Mouse (Mus musculus) right cerebral cortex, postnatal 25 days (tissue): ENCODE measurements at regions not wholly inside any gene's neighbourhood (a gene's known extent, or its start where the extent isn't known, plus 50 kb on each side); places are given as distances from the start of the nearest gene placed in this dataset.

Source experiments
- DNase-seq: peaks from one replicate; pipeline ENCODE4 v3.0.0; 2022

DNA sequence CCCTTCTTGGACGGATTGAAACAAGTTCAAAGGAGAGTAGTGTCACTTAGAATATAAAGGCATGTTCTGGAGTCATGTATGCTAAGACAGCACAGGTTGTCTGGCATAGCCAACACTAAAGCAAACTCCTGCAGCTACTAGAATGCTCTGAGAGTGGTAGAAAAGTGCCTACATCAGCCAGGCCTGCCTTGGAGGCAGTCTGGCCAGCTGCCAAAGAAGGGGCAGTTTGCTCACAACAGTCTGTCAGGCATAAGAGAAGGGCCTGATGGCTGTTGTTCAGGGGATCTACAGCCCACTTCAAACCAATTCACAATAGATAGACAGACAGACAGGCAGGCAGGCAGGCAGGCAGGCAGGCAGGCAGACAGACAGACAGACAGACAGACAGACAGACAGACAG lies 136.5 kb upstream of the Dap start:
- DNase-seq: no peak

DNA sequence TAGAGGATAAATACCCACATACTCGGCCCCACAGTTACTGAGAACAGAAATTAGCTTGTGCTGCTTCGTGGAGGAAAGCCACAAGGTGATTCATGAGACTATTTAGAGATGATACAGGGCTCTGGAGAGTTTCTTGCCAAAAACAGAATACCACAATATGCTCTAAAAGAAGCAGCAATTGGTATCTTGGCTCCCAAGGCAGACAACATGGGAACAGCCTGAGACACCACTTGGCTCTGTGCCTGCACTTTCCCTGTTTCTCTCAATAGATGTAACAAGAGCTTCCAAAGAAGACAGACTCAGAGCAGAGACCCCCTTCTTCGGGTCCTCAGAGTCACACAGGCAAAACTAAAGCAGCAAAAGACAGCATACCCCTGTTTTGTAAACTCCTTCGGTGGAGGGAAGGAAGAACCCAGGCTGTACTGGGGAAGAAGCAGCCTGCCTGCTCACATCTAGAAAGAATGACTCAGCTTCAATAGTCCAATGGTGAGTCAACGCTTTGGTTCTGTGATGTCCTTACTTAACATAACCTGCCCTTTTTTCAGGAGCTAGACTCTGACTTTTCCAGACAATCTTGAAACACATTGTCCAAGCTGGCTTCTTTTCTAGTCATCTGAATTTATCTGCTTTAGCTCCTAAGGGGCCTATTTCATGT lies 132.1 kb upstream of the Dap start:
- peak; percentile 79 for DNase-seq

DNA sequence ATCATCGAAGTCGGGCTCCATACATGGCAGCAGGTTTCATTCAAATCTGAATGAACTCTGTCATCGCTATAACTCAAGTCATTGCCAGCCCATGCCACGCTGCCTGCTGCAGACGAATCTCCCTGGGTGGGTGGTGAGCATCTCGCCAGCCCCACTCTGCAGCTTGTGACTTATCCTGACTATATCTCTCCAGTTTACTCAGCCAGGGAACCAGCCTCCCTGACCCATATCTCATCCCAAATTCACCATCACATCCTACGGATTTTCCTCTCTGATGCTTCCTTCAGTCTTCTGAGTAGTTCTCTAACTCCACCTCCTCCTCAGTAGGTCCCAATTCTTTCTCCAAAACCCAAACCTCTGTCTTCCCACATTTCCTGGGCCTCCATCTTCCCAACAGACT lies 127.9 kb upstream of the Dap start:
- no peak for DNase-seq

GRCm38 (mm10) chr15:31097301-31097700 lies 126.8 kb upstream of the Dap start:
- no peak for DNase-seq

DNA sequence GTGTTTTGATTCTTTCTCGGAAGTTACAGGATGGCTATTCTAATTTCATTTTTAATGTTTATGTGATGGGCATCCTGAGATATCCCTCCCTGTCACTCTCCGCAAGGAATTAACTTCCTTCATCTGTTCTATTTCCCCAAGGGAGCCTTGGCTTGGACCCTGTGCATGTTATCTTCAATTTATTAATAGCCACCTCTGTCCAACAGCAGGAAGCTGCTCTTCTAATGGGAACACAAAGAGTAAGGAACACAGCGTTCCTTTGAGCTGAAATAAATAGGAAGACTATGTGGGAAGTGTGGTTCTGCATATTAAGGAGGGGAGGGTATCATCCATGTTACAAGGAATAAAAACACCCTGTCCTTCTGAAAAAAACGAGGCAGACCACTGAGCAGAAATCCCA lies 119.4 kb upstream of the Dap start:
- no peak for DNase-seq

- DNase-seq: no peak
These were observed 117.2 kb upstream of the Dap start for GRCm38 (mm10) chr15:31106907-31107306.

DNA sequence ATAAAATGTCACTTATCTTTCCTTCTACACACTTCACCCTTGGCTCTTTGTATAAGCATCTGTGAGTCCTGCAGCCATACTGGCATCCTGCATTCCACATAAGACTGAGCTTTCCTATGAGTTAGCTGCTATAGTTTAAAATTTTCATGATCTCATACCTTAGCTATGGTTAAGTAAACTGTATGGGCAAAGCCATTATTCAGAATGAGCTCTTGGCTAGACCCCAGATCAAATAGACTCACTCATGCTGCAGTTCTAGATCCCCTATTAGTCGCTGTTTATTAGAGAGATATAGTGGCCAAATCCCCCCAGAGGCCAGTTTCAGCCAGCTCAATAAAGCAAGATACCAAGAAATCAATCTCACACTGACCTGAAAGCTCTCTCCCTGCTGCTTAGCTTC lies 110.9 kb upstream of the Dap start:
- no peak for DNase-seq

- DNase-seq: no peak
These were observed 106.8 kb upstream of the Dap start for GRCm38 (mm10) chr15:31117338-31117737.

DNA sequence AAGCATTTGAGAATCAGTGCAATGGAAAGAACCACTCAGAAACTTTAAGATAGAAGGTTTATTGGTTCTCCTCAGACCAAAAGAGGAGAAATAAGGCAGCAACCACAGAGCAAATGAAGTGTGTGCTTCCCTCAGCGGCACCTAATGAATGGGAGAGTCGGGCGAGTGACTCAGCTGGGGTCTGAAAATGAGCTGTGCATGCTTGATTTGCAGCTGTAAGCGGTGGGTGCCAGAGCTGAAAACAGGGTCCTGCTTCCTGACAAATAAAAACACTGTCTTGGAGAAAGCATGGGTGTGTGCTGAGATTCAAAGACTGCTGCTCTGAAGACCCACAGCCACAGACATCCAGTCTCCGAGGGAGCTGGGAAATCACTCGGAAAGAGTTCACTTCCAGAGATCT lies 104.0 kb upstream of the Dap start:
- DNase-seq: no peak

GRCm38 (mm10) chr15:31125784-31126183 lies 98.3 kb upstream of the Dap start:
- DNase-seq: no peak

DNA sequence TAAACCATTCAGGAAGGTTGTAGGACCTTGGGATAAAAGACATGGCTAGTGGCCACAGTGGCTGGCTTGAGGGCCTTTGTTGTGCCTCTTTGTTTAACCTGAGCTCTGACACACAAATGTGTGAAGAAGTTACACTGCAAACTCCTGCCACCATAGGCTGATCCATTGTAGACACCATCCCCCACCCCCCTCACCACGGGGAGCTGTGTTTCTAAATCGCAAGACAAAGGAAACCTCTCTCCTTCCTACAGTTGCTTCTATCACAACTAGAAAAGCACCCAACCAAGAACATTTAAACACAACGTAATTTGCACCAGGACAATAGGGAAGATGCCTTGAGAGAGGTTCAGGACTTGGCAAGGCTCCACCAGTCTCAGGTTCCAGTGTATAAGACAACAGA lies 97.1 kb upstream of the Dap start:
- DNase-seq: no peak

DNA sequence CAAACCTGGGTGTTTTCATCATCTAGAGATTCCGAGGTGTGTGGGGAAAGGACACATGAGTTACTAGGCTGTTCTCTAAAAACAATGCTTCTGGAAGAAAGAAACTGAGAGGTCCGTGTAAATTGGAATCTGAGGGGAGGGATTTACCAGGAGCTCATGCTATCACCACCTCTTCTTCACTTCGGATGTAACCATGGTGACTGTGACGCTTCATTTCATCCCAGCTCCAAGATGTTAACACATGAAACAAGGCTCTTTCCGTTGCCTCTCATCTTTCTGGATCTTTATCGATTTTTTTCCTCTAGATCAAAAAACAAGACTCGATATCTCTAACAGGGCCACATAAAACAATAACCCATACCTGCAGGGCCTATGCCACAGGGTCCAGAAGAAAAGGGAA lies 89.2 kb upstream of the Dap start:
- DNase-seq: no peak

DNA sequence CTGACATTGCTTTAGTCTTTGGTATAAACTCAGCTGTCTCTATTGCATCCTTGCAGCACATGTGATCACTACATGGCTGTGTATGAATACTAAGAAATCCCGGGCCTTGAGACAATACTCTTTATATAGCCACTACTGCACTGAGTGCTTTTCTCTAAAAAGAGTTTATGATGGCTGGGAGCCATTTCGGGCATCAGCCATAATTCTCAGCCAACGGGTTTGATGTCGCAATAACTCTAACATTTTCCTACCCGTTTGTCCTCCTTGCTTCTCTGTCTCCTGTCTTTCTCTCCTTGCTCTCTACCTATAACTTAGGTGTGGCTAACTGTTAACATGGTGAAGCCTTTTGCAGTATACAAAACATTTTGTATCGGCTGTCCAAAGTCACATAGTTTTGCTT lies 85.5 kb upstream of the Dap start:
- no peak for DNase-seq

- DNase-seq: no peak
These were observed 82.4 kb upstream of the Dap start for GRCm38 (mm10) chr15:31141750-31142149.

DNA sequence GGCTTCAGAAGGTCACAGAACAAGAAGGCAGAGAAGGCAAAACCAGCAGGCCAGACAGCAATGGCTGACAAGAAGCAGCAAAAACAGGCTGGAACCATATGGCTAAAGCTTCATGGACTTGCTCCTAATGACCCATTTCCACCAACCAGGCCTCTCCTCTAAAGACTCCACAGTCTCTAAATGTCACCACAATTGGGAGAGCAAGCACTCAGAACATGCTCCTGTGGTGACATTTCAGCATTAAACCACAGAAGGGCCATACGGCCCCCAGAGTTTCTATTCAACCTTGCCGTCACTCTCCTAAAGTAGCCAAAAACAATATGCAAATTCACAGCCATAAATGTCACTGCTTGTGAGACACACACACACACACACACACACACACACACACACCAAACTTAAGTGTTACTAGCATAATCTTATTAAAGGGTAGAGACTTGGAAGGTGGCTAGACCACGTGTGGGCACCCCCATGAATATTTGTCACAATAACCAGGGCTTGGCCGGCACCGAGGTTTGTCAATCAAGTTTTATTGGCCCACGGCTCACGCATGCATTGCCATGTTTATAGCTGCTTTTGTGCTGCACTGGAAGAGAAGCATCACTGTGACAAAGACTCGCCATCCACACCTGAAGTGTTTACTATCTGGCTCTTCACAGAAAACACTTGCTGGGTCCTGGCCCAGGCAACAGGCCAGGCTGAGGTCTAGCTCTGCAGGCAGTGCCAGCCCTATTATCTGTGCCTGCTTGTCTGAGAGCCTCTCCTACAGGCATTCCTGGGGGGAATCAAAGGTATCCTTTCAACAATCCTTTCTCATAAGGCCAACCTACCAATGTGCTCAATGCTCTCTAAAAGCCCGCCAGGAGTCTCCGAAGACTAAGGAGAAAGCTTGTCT lies 75.6 kb upstream of the Dap start:
- no peak for DNase-seq

GRCm38 (mm10) chr15:31149855-31150254 lies 74.3 kb upstream of the Dap start:
- no peak for DNase-seq

GRCm38 (mm10) chr15:31150546-31151471 lies 73.3 kb upstream of the Dap start:
- peak; percentile 73 for DNase-seq

GRCm38 (mm10) chr15:31155141-31155540 lies 69.0 kb upstream of the Dap start:
- DNase-seq: no peak

DNA sequence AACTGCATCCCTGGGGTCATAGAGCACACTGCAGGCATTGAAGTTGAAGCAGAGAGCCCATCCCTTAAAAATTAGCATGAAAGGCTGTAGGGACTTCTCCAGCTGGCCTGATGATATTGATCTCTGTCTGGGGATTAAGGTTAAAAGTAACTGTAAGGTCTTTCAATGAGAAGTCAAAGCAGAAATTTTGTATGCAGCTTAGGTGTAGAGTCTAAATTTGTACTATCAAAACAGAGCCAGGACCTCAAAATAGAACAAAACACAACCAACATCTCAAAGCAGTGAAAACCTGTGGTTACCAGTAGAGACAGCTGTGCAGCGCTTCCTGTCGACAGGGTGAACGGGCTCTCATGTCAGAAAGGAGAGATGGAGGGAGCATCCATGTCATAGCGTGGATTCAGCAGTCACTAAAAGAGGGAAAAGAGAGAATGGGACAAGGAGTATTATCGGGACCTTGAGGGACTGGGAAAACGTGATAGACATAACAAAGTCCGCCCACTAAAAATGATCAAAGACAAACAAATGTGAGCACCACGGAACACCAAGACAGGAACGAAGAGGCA lies 57.5 kb upstream of the Dap start:
- no peak for DNase-seq

DNA sequence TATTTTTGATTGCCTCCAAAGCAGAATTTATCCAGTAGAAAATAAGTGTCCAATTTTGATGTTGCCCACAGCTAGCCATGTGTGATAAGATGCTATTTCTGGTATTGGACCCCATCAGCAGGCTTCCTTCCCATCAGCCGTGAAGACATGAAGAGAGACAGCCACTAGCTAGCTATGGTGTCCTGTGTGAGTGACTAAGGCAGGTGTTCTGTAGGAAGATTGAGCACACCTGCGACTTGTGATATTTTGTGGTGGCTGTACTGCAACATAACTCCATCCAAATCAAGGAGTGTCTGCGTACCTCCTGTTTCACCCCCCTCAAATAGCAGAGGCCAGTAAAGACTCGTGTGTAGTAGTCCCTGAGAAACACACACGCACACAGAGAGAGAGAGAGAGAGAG lies 56.6 kb upstream of the Dap start:
- no peak for DNase-seq

GRCm38 (mm10) chr15:31168191-31168590 lies 55.9 kb upstream of the Dap start:
- DNase-seq: no peak

DNA sequence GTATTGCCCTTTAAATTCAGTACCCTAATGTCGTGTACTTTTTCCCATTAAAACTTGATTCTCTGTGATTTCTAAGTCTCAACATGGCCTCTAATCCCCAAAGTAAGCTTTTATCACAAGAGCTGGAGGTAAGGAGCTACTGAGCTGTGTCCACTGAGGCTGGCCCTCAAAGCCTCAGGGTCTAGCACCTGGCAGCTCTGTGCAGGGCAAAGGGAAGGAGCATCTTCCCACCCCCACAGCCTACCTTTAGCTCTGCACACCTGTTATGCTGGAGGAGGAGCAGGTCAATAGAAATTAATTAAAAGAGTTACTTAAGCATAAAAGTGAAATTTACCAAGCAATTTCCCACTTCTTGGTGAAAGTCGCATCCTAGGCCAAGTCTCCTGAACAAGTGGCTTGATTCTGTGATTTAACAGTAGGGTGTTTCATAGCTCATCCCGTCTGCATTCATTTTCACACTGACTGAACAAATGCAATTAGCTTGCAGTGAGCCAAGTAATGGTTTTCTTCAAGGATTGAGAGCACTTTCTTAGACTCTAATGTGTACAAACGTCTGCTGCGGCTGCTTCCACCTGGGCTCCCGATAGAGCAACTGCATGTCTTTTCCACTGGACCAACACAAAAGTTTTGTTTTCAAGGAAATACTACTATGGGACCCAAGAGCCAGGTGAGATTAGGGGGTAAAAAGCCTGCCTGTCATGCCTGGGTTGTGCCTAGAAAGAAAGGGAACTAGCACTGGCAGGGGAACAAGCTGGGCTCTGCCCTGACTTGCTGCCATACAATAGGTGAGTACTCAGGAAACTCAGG lies 50.6 kb upstream of the Dap start:
- no peak for DNase-seq
